Mouse (Mus musculus) erythroid progenitor cell, adult 5-6 weeks (primary cell): ENCODE measurements around the gene Epas1. TPM values are rescaled to one million over a fixed set of nuclear protein-coding genes. Genes with fewer than 3 reads are reported as not detected.

Source experiments
- ATAC-seq: replicated peaks from 2 replicates; pipeline ENCODE4 v1.8.0; 2016; ENCODE audit warnings: moderate number of reproducible peaks, mild to moderate bottlenecking, moderate TSS enrichment, inconsistent platforms; ENCODE audit not compliant: poor library complexity, low FRiP score, severe bottlenecking
- total RNA-seq, 2 experiments: library from RNA; stranded (forward) in 1 of 2; stranded (reverse) in 1 of 2; fragments of 150-400 nt in 1 of 2; fragments of 186-747, 209-891 nt in 1 of 2; gene quantifications; 2 replicates each; pipeline versions ENCODE4 v1.2.3 to v1.2.4; 2015 to 2017; ENCODE audit warnings: low replicate concordance in 2 of 2

The Epas1 gene
- total RNA-seq, 2 experiments from 2014 or later, result 0.15 TPM; not detected in 1

DNA sequence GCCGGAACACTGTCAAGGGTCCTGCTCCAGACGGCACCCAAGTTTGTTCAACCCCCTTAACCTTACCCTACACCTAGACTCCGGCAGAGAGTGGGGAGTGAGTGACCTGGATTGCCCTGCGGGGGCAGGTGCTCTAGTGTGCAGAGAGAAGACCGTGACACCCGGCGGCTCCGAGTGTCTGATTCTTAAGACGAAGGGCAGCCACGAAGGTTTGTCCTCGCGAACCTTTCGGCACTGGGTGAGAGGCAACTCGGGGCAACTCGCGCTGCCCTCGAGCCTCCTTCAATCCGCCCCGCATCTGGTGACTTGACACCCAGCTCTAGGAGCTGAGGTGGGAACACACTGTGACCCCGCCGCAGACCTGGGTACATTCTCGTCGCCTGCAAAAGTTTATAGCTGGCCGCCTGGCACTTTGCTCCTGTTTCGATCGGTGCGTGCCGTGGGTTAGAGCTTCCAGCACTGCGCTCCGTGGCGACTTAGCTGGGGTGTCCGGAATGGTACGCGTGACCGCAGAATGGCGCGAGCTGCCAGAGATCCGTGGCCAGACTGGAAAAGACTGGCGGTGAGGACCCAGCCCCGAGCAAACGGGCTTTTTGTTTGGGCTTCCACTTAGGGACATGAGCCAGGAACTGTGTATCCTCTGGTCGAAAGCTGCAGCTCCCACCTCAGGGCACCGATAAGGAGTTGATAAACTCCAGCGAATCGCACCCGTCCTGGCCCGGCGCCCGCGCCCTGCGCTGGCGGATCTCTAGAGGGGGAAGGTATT lies 1.5 kb downstream of the Epas1 start:
- ATAC-seq, result no peak

DNA sequence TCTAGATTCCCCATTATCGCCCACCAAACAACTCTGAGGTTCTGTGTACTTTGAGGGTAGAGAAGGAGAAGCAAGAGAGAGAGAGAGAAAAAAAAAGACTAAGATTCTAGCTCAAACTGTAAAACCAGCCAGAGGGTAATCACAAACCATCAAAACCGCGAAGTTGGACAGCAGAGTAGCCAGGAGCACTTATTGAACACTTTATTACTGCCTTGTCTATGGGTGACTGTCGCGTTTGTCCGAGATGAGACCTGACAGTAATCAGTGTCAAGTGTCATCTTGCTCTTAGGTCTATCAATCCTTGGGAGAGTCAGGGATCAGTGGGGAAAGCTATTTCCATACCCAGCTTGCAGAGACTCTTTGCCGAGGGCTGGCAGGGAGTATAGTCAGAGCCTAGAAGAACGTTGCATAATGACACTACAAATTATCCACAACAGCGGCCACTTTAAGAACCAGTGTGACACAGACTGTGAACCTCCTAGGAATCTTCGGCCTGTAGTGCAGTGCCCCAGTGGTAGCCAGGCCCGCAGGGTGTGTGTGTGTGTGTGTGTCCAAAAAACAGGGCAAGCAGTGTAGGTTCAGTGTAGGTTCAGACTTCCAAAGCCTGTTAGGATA lies 2.2 kb downstream of the Epas1 start:
- ATAC-seq, result no peak

DNA sequence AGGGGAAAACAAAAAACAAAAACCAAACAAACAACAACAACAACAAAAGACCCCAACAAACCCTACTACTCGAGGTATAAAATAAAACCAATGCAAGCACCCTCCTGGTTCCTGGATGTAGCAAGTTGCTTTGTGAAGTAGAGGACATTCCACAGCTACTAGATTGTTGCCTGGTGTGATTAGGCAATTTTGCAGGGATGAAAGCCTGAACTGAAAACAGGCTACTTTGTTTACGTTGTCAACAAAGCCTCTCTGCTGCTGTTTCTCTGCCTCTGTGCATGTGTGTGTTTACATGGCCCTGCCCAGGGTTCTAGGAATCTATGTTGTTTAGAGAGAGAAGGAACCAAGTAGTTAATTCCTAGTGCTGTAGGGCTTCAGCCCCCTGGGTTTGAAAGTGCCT lies 4.1 kb downstream of the Epas1 start:
- ATAC-seq, result no peak

DNA sequence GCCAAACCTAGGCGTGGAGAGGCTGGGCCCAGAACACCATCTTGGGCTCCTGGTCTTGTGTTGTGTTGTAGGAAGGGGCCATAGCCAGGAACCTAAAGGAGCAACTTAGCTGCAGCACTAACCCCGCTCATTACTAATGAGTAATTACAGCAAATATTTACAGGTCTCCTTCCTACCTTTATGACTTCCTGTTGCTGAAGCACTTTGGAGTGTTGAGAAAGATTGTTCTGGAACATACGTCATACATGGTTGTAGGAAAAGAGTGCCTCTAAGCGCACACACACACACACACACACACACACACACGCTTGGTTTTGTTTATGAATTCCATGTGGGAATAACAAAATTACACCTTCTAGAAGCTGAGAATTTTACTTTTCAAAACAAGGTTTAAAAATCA lies 8.4 kb downstream of the Epas1 start:
- no peak for ATAC-seq

DNA sequence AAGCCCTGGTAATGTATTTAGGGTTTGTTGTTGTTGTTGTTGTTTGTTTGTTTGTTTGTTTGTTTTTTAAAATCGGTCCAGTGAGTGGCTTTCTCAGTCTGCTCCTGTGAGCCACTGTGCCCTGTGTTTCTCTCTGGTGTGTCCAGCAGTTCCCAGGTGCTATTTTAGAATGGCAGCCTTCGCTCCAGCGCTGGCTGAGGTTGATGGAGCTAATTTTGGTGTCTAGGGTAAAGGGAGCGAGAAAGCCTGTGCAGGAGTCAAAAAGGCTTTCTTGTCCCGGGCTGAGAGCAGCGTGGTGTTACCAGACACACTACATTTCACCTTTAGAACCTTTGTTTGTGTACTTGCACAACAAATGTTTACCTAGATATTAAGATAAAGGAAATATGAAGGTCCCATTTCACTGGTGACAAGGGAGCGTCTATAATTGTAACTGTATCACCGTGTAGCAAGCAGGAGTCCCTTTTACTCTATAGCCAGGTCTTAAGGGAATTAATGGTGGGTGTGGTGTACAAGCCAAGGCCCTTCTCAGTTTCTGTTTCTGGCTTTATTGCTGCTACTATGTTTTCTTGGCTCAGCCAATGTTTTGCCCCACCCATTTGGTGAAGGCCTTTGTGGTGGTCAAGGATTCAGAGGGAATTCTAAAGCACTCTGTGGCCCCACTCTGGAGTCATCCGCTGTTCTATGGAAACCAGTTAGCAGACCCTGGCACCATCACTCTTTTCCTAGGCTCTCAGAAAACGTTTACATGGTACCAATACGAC lies 9.2 kb downstream of the Epas1 start:
- no peak for ATAC-seq

DNA sequence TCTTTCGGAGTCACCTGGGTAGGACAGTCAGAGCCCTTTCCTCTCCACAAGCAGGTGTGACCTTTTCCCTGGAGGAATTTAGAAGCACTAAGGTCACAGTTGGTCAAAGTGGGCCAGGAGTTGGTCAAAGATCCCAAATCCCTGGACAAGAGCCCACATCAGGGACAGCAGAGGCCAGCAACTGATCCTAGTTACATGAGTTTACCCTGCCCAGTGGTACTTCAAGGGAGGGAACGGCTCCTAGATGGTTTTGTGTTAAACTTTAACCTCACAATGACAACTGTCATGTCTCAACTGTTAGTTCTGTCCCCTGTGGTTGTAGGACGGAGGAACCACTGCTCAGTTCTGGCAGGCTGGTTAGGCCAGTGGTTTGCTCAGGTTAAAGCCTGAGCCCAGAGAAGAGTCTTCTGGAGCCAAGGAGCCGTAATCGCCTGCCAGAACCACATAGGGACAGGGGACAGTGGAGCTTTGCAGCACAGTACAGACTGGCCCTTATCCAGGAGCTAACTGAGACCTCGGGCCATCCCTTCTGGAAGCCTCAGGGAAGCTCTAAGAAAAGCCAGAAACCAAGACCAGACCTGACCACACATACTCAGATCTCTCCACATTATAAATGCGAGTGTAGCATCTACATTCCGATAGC lies 12.4 kb downstream of the Epas1 start:
- no peak for ATAC-seq

DNA sequence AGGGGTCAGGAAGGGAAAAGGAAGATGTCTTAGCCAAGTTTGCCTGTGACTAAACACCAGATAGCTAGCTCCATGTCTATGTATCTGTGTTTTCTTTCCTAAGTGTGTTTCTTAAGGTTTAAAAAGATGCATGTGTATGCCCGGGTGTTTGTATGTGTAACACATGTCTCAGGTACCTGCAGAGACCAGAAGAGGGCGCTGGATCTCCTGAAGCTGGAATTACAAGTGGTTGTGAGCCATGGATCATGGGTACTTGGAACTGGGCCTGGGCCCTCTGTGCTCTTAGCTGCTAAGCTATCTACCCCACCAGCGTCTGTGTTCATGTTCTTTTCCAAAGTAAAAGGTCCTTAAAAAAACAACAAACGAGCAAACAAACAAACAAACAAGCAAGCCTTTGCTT lies 12.9 kb downstream of the Epas1 start:
- ATAC-seq, result no peak

DNA sequence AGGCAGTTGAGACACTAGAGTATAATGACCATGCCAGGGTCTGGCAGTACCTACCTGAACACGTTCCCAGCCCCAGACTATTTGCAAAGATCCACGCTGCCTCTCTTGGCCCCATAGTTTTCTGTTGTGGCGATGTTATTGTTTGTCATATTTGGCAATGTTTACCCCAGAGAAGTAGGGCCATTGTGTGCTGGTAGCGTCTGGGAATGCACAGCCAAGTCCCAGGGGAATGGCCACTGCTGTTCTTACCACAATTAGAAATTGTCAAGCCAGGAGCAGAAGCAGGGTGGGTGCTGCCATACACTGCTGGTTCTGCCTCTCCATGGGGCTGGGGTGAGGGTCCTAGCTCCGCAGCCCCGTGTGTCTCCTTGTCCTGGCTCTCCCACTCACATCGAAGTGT lies 15.1 kb downstream of the Epas1 start:
- ATAC-seq, result no peak

DNA sequence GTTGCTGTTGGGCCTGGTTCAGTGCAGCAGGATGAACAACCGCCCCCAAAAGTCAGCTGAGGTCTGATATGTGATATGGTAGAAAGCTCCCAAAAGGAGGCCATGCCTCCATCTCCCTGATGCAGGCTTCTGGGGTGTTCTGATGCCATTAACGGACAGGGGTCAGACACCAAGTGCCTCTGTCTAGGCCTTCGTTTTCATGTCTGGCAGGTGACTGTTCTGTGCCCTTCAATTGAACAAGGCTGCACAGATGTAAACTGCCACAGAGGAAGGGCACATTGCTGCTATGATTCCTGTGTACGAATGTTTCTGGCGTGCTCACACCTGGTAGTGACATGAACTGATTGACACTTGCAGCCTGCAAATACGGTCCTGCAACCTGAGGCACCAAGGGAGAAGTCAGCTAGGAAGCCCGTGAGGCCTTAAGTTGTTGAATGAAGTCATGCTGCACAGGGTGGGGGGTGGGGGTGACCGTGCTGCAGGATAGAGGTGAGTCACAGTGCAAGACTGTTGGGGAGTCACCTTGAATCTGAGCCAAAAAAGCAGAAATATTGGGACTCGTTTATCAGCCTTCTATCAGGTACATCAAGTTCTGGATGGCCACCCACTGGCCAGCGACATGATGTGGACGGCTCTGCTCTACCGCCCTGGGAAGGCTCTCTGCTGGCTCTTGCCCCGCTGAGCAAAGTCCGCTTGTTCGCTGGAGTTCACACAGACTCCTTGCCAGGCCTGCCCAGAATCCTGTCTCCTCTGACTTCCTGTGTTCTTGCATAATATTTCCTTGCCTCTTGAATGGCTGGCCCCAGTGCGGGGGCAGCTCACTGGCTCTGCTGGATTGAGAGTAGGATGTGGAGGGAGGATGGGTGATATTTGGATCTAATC lies 16.1 kb downstream of the Epas1 start:
- ATAC-seq, result no peak

DNA sequence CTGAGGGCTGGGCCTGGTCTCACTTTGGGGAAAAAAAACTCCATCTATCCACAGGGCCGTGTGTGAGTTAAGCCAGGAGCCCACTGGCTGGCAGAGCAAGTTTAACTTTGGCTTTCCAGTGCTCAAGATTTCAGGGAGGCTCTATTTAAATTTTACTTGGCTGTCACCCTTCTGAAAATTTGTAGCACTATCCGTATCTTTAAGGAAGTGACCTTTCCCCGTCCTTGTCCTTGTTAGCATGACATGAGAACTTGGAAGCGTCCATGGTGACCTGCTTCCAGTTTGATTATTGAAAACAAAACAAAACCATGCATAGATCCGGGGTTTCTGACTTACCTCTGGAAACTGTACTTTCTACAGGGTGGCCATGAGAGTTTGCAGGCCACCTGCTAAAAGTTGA lies 17.3 kb downstream of the Epas1 start:
- no peak for ATAC-seq

DNA sequence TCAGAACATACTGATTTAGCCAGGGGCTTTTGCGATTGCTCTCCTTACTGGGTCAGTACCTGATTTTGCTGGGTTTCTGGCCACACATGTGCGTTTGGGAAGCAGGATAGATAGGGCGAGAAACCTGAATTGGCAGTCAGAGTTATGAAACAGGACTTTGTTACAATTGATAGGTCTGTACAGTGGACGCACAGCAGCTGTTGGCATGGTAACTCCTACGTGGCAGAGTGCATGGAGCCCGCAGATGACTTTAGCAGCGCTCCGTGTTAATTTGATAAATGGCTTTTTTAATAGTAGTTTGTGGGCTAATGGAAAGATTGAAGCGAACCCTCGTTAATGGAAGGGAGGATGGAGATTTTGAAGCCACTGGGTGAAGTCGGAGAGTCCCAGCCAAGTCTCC lies 18.5 kb downstream of the Epas1 start:
- no peak for ATAC-seq

DNA sequence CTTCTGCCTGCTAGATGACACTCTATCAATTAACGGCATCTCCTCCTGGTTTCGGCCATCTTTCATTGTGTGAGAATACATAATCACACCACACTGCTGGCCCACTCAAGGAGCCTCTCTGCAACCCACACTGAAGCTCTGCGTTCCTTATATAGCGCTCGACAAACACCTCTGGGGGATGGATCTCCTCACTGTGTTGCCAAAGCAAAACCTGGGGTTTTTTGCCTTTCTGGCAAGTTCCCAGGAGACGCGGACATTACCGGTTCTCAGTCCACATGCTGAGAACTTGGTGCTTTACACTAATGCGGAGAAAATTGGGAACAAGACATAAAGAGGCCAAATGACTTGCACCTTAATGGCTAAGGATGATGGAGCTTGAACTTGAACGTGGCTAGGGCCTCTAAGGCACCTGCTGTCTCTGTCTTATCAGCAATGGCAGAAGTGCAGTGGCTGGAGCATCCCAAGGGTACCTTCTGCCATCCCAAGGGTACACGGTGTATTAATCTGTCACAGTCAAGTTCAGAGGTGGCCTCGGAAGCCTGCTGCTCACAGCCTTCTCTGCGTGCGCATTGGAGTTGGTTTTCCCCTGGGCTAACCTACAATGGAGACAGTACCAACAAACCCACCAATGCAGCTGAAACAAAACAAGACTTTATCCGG lies 19.6 kb downstream of the Epas1 start:
- no peak for ATAC-seq

DNA sequence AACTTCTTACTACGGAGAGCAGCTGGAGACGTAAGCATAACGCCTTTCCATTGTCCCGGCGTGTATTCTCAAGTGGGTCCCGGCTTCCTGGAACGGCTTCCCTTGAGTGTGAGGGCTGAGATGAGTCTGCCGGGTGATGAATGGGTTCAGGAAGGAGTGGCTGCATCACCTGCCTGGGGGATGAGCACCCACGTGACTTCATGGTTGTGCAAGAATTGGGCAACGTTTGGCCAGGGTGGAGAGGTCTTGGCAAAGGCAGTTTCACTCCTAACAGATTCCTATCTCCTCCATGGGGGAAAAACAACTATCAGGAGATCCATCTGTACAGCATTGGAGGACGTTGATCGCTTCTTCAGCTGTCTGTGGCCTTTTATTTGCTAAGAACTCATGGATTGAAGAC lies 23.0 kb downstream of the Epas1 start:
- no peak for ATAC-seq

DNA sequence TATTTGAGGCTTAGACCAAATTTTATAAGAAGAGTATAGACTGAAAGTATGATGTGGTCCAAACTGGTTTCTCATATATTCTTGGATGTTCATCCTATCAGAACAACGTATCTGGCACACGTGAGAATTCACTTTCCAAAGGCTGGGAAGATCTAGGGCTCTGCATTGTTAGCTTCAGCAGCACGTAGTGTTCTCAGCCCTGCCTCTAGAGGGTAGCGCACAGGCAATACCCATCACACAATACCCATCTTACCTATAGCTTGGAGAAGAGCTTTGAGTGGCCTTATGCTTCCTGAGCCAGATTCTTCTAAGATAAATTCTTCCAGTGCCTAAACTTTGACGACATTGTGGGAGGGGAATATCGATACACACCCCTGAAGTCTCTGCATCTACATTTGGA lies 24.6 kb downstream of the Epas1 start:
- no peak for ATAC-seq

DNA sequence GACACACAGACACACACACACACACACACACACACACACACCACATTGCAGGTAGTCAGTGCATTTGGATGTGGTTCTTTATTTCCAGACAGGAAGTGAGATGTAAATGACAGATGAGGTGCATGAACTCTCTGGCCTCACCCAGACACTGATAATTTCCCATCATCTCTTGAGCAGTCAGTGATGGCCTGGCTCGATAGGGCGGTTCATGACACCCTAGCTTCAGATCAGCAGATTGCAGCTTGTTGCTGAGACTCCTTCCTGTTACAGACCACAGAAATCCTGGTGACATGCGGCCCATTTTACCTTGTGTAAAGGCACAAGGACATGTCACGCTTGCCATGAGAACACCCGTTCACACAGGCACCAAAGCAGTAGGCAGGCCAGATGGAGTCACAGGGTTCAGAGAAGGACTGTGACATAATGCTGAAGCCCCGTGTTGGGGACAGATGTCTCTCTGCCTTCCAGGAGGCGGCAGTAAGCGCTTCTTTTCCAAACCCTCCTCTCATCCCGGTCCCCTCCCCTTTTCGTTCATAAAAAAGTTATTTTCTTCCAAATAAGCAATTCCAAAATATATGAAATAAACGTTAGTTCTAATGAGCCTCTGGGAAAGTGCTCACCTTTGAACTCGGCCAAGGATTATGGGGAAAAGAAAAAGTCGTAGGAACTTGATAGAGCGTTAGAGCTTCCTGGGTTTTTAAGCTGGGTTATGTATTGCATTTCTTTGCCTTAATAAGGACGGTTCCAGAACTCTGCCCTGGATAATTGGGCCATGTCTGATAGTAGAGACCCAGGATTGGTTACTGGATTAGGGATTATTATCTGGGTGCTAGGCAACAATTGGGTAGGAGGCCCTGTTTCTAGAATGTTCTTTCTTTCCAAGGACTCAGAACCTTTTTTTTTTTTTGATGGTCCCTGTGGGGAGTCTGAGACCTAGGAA lies 26.0 kb downstream of the Epas1 start:
- no peak for ATAC-seq

DNA sequence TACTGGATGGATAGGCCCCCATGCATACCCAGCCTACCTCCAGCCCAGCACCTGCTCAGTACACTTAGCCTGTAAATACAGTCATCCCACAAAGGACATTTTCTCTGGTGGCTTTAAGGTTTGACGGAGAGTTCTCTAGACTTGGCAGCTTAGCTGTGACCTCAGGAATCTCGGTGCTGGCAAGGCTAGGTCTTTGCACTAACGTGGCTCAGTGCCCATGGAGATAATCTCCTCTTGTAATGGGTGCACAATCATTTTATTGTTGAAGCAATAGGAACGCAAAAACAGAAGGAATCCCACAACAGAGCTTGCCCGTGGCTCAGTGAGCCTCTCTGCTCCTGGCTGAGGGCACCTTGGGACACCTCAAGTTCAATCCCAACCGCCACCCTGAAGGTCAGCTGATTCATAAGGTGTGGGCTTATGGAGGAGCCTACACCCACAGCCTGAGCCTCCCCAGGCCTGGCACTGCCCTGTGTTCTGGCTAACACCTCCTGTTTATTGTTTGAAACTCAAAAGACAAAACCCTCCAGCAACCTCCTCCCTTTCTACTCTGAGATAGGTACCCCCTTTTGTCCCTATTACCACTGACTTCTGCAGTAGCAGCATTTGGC lies 27.3 kb downstream of the Epas1 start:
- no peak for ATAC-seq

DNA sequence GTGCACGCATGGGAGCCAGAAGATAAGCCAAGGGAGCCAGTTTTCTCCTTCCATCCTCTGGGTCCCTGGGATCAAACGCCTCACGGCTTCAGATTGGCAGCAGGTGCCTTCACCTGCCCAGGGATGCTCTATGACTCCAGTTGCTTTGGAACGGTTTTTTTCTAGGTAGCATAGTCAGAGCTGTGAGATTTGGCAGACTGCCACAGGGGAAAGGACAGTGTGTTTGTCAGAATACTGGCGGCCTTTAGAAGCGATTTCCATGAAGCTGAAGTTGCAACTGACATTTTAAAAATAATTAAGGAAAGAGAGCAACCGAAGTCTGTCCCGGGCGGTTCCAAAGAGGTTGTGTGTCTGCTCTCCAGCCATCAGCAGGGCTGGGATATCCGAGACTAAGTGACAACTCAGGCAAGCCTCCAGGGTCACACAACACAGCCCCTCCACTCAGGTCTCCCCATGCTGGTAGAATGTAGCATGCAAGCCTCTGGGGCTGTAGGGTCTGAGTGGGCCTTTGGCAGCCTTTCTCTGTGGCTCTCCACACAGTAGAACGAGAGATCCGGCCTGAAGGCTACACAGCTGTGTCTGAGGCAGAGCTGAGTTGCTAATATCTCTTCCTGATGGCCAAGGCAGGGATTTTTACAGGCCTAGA lies 28.4 kb downstream of the Epas1 start:
- ATAC-seq, result no peak
